Mouse (Mus musculus) embryonic stem cell, embryonic (primary cell): ENCODE measurements at regions not wholly inside any gene's neighbourhood (a gene's known extent, or its start where the extent isn't known, plus 50 kb on each side); places are given as distances from the start of the nearest gene placed in this dataset.
"Not testable (repeated sequence)": the region's sequence is repeated elsewhere in the genome, so short reads cannot be mapped to it uniquely, and the experiment has no call there.

ENCODE experiments used
- CTCF ChIA-PET, 4 experiments: fragments of 300-600 bp in 2 of 4; fragments of 350-600 bp in 2 of 4; sonication (Branson Sonifier 250); formaldehyde crosslinking; loops; one replicate each; lab custom pipeline; 2022; ENCODE audit warnings: inconsistent platforms in 2 of 4; lab: Charles Lee
- POLR2A ChIA-PET, 4 experiments: fragments of 300-600 bp in 2 of 4; fragments of 350-600 bp in 2 of 4; sonication (Branson Sonifier 250); formaldehyde crosslinking; loops; one replicate each; lab custom pipeline; 2022; ENCODE audit warnings: antibody characterized with exemption in 4 of 4, inconsistent platforms in 1 of 4; lab: Charles Lee

DNA sequence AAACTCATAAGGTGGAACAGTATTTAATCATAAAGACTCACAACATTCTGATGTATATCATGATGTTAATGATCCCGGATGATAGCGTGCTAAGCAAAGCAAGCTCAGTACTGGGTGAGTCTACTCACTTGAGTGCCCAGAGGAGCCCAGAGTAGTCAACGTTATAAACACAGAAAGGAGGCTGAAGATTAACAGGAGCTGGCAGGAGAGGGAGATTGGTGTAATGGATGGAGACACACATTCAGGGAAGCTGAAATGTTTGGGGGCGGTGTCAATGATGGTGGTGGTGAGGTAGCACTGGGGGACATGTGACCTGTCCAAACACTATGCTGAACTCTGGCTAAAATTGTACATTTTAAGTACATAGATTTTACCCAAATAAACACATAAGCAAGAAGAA, 66.2 kb upstream of the Anapc15-ps start:
- ChIA-PET CTCF (interaction anchor here in 1 of 4 experiments (0.7 kb wide), 1 partner anchor 369 kb away, joined by 3 read pairs; no protein-coding TSS in a partner anchor), POLR2A (interaction anchor here in 2 of 4 experiments (0.9 to 1.4 kb wide), 3 partner anchors 9 to 92 kb away, joined by 3 to 4 read pairs (median 3); no protein-coding TSS in a partner anchor)

DNA sequence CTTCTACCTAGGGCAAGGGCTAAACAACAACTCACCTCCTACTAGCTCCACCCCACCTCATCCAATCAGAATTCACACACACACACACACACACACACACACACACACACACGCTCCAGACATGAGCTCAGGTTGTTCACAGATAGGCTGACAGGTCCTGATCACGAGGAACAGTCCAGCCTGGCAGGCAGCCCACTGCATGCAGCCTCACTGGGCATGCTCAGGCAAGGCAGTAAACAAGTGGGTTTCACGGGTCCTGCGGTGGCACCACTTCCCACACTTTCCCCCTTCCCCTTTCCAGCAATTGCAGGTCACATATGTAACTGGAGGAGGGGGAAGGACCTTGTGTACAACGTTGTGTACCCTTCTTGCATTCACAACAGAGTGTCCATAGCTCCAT, 63.5 kb upstream of the Anapc15-ps start:
- POLR2A ChIA-PET, result interaction anchor here in 3 of 4 experiments (0.6 to 1.5 kb wide), 4 partner anchors 16 to 347 kb away, joined by 3 to 4 read pairs (median 3); no protein-coding TSS in a partner anchor
- CTCF ChIA-PET, result not testable (repeated sequence)

DNA sequence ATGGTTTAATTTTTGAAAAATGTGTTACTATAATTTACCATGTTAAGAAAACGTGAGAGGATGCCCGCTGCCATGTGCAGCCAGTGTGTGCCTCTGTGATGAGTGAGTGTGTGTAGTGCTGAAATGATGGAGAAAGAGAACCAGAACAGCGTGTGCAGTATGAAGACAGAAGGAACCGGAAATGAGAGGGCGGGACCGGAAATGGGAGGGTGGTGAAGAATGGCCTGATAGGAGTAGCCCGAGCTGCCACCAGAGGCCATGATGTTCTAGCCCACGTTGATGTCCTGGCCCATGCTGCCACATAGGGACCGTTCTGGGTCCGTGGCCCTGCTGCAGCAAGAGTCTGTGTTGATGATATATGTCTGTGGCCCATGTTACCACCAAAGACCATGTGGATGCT, 57.8 kb upstream of the Anapc15-ps start:
- ChIA-PET CTCF (interaction anchor here in 1 of 4 experiments (1.9 kb wide), 1 partner anchor 11 kb away, joined by 6 read pairs; no protein-coding TSS in a partner anchor), POLR2A (interaction anchor here in 2 of 4 experiments (1.3 to 4.7 kb wide), 3 partner anchors 11 to 13 kb away, joined by 4 to 24 read pairs (median 19); no protein-coding TSS in a partner anchor)

DNA sequence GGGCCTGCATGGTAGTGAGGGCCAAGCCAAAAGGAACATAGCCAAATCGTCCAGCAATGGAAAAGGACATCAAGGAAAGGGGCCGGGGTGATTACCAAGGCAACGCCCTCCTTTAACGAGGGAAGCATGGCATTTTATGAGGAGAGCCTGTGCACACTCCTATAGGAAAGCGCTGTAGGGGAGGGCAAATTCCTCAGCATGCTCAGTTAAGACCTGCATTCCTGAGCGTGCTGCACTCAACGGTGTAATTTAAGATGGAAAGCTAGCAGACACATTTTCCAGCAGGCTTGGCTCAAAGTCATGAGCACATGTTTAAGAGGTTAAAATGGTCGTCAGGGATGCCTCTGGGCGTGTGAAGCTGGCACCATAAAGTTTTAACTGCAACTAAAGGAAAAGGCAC, 56.6 kb upstream of the Anapc15-ps start:
- ChIA-PET POLR2A (interaction anchor here (0.6 to 4.7 kb wide), 15 partner anchors 10 to 224 kb away, joined by 3 to 24 read pairs (median 3); no protein-coding TSS in a partner anchor), CTCF (interaction anchor here in 2 of 4 experiments (0.7 to 1.9 kb wide), 2 partner anchors 10 to 19 kb away, joined by 3 to 6 read pairs; no protein-coding TSS in a partner anchor)

DNA sequence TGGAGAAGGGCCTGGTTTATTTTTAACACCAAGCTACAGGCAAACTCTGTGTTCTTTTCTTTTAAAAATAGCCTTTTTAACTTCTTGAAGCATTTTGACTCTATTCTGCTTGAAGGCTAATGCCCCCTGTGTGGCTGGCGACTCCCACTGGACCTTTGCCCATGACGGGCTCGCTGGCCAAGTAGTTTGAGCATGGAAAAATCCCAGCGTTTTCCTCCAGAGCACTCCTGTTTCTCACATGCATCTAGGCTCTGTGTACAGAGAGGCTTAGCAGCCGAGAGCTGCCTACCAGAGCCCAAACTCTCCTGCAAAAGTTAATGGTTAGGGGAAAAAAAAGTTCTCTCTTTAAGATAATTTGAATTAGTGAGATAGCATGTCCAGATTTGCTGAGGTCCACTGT, 52.7 kb upstream of the Anapc15-ps start:
- ChIA-PET CTCF (interaction anchor here in 1 of 4 experiments (0.5 kb wide), 1 partner anchor 166 kb away, joined by 3 read pairs; no protein-coding TSS in a partner anchor), POLR2A (interaction anchor here in 1 of 4 experiments (0.7 kb wide), 1 partner anchor 218 kb away, joined by 4 read pairs; no protein-coding TSS in a partner anchor)

DNA sequence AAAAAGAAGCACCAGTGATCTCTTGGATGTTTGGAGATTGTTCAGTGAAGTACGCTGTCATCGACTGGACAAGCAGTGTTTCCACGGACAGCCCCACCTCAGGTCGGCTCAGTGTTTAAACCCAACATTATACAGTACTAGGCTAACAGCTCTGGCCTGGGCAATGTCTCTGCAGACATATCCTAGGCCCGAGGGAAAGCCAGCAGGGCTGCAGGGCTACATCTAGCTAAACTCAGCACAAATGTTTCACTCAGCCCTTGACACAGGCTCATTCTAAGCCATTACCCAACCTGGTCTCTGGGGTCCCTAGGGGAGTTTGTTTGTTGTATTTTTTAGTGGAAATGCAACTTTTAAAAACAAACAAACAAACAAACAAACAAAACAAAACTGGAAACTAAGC, 52.1 kb upstream of the Anapc15-ps start:
- CTCF ChIA-PET, result interaction anchor here in 1 of 4 experiments (0.5 kb wide), 1 partner anchor 166 kb away, joined by 3 read pairs; no protein-coding TSS in a partner anchor
- POLR2A ChIA-PET, result interaction anchor here in 2 of 4 experiments (0.7 to 0.9 kb wide), 4 partner anchors 9 to 218 kb away, joined by 3 to 4 read pairs (median 4); no protein-coding TSS in a partner anchor
